Mouse (Mus musculus): ENCODE measurements around the gene Srrm4. TPM values are rescaled to one million over a fixed set of nuclear protein-coding genes. Genes with fewer than 3 reads are reported as not detected.

Gene Srrm4
- polyA plus RNA-seq, 1 experiment from 2014 or later: 0.27 TPM

DNA sequence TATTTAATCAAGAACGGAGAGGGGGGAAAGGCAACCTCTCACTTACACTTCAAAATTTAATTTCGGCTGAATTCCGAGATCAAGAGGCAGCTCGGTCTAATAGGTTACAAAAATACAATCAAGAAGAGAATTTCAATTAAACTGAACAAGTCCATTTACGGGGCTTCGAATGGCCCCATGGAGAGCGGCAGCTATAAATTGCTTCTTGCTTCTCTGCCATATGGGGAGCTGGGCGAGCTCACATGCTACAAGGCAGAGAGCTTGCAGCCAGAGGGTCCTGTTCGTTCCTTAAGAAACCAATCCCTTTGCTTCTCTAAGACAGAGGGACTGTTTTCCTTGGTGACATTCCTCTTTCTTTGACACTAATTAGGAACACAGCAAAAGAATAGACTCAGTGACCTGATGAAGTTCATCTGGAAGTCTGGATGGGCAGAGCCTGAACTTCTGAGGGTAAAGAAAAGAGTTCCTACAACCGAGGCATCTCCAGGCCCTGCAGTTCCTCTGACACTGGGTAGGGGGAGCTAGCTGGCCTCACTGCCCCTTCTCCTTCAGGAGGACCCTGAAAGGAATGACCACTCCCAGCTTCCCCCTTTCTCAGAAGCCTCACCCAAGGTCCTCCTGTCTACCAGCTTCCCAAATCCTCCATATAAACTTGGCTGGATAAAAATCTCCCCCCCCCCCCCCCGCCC is 130.1 kb downstream of the Srrm4 start:
- DNase-seq (ENCODE audit: low spot score) (peak; percentile 16), ATAC-seq (no peak)
- Histone ChIP-seq H3K27me3 (replicated peaks; ENCODE audit: insufficient read depth, low read length) (no peaks in the 10 kb centered on the region), H3K4me1 (ENCODE audit: insufficient read depth, low read depth, low read length) (no peaks in the 10 kb centered on the region), H3K9me3 (ENCODE audit: low read length) (peaks cover 4% of the 10 kb centered on the region; the same call in 1 of the 2 replicates), H3K4me3 (ENCODE audit: low read depth, low read length) (no peak overlapping the region), H3K36me3 (ENCODE audit: insufficient read depth, low read length) (no peaks in the 10 kb centered on the region), H3K4me2 (replicated peaks; ENCODE audit: low read depth, low read length) (no peak overlapping the region), H3K9ac (replicated peaks; ENCODE audit: low read depth) (no peak overlapping the region), H3K27ac (ENCODE audit: low read length) (no peak overlapping the region)
- no peak for TF ChIP-seq EP300 (IDR thresholded peaks at IDR 0.05)
- TF ChIP-seq CTCF (IDR thresholded peaks at IDR 0.05): peak; percentile 60
- WGBS: 66% methylated on average over 11 of the region's 11 CpGs

DNA sequence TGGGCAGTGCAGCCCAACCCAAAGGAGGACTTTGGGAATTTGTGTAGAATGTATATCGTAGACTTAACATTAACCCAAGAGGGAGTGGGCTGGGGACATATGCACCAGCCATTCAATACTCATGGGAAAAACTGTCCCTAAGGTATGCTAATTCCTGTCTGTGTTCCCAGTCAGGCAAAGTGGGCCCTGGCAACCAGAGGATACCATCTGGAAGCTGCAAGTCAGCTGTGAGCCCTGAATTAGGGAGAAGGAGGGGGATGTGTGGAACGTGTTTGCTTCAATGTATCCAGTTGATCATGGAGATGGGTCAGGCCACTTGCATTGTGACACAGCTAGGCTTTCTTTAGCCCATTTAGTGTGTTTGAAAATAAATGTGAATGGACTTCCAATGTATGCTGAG is 131.6 kb downstream of the Srrm4 start:
- no peaks in the 10 kb centered on the region for H3K27me3 ChIP-seq (replicated peaks; ENCODE audit: insufficient read depth, low read length)
- no peak for DNase-seq (ENCODE audit: low spot score)
- H3K4me1 ChIP-seq (ENCODE audit: insufficient read depth, low read depth, low read length): no peaks in the 10 kb centered on the region
- no peak overlapping the region for H3K4me2 ChIP-seq (replicated peaks; ENCODE audit: low read depth, low read length)
- TF ChIP-seq EP300 (IDR thresholded peaks at IDR 0.05): no peak
- no peak for TF ChIP-seq CTCF (IDR thresholded peaks at IDR 0.05)
- H3K4me3 ChIP-seq (ENCODE audit: low read depth, low read length): no peak overlapping the region
- H3K9me3 ChIP-seq (ENCODE audit: low read length): no peaks in the 10 kb centered on the region
- H3K27ac ChIP-seq (ENCODE audit: low read length): no peak overlapping the region
- no peak overlapping the region for H3K9ac ChIP-seq (replicated peaks; ENCODE audit: low read depth)
- ATAC-seq: no peak
- WGBS: 73% methylated on average over 2 of the region's 2 CpGs
- no peaks in the 10 kb centered on the region for H3K36me3 ChIP-seq (ENCODE audit: insufficient read depth, low read length)

DNA sequence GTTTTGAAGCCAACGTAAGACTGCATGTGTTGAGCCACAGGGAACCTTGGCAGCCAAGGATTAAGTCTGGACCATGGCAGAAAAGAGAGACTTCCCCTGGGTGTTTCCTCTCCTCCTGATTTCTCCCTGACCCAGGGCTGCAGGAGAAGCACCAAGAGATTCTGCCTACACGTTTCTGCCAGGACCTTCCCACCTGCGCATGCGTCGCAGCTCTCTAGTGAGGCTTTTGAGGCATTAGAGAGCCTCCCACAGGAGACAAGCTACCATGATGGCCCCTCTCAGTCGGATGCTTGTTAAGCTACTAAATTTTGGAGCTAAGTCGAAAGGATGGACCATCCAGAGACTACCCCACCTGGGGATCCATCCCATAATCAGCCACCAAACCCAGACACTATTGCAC is 133.8 kb downstream of the Srrm4 start:
- TF ChIP-seq CTCF (IDR thresholded peaks at IDR 0.05) (no peak), EP300 (IDR thresholded peaks at IDR 0.05) (no peak)
- no peak overlapping the region for H3K4me3 ChIP-seq (ENCODE audit: low read depth, low read length)
- WGBS: 84% methylated on average over 7 of the region's 7 CpGs
- H3K27me3 ChIP-seq (replicated peaks; ENCODE audit: insufficient read depth, low read length): no peaks in the 10 kb centered on the region
- no peaks in the 10 kb centered on the region for H3K4me1 ChIP-seq (ENCODE audit: insufficient read depth, low read depth, low read length)
- no peaks in the 10 kb centered on the region for H3K36me3 ChIP-seq (ENCODE audit: insufficient read depth, low read length)
- no peak overlapping the region for H3K27ac ChIP-seq (ENCODE audit: low read length)
- H3K4me2 ChIP-seq (replicated peaks; ENCODE audit: low read depth, low read length): no peak overlapping the region
- DNase-seq (ENCODE audit: low spot score): no peak
- H3K9ac ChIP-seq (replicated peaks; ENCODE audit: low read depth): no peak overlapping the region
- no peak for ATAC-seq
- no peaks in the 10 kb centered on the region for H3K9me3 ChIP-seq (ENCODE audit: low read length)

DNA sequence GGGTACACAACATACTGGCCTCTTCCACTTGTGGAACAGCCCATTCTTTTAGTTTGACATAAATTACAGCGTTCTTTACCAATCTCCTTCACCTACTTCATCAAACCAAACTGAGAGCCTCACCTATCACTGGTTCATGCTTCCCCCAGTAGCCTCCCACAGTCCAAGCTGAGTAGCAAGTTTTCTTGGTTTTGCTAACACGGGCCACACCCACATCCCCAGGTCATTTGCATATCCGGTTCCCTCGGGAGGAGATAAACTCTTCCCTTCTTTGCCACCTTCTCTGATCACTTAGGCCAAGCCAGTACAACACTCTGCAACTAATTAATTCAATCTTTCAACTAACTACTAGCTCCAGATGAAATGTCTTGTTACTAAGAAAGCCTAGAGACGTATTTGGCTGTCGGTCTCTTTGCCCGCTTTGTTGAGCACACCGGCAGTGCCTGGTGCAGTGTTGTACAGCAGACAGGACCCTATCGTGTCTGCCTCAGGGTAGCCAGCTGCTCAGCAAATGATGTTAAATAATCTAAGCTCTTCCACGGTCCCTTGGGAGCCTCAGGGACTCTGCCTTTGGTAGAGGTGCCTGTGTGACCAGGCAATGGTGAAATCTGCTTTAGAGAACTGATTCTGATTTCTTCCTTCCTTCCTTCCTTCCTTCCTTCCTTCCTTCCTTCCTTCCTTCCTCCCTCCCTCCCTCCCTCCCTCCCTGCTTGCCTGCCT is 134.7 kb downstream of the Srrm4 start:
- H3K9ac ChIP-seq (replicated peaks; ENCODE audit: low read depth): no peak overlapping the region
- no peaks in the 10 kb centered on the region for H3K9me3 ChIP-seq (ENCODE audit: low read length)
- no peaks in the 10 kb centered on the region for H3K27me3 ChIP-seq (replicated peaks; ENCODE audit: insufficient read depth, low read length)
- no peaks in the 10 kb centered on the region for H3K4me1 ChIP-seq (ENCODE audit: insufficient read depth, low read depth, low read length)
- WGBS: 34% methylated on average over 10 of the region's 10 CpGs
- ATAC-seq (no peak), DNase-seq (ENCODE audit: low spot score) (no peak)
- no peaks in the 10 kb centered on the region for H3K36me3 ChIP-seq (ENCODE audit: insufficient read depth, low read length)
- no peak overlapping the region for H3K27ac ChIP-seq (ENCODE audit: low read length)
- TF ChIP-seq CTCF (IDR thresholded peaks at IDR 0.05) (no peak), EP300 (IDR thresholded peaks at IDR 0.05) (no peak)
- no peak overlapping the region for H3K4me3 ChIP-seq (ENCODE audit: low read depth, low read length)
- H3K4me2 ChIP-seq (replicated peaks; ENCODE audit: low read depth, low read length): no peak overlapping the region; the same call in 1 of the 2 replicates

DNA sequence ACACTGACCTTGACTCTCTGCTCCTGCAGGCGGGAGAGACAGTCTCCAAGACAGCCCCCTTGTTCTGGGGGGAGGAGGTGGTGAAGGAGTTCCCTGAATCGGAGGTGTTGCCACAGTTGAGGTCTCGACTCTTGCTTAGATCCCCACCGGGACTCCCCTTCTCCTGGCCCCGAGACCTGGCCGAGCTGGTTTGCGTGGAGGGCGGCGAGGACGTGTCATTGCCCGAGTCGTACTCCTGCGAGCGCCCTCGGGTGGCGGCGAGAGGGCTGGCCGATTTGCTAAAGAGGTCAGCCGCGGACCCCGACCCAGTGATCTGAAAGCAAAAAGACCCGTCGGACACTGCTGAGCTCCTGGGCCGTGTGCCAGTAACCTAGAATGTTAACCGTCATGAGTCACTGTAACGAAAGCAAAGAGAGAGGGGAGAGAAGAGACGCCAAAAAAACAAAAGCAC is 138.2 kb downstream of the Srrm4 start:
- Histone ChIP-seq H3K4me3 (ENCODE audit: low read depth, low read length) (peak overlapping the region; percentile 35), H3K27ac (ENCODE audit: low read length) (no peak overlapping the region), H3K4me2 (replicated peaks; ENCODE audit: low read depth, low read length) (peak overlapping the region; percentile 66), H3K4me1 (ENCODE audit: insufficient read depth, low read depth, low read length) (no peaks in the 10 kb centered on the region), H3K9ac (replicated peaks; ENCODE audit: low read depth) (peak overlapping the region; percentile 43), H3K36me3 (ENCODE audit: insufficient read depth, low read length) (no peaks in the 10 kb centered on the region), H3K9me3 (ENCODE audit: low read length) (no peaks in the 10 kb centered on the region), H3K27me3 (replicated peaks; ENCODE audit: insufficient read depth, low read length) (no peaks in the 10 kb centered on the region)
- TF ChIP-seq EP300 (IDR thresholded peaks at IDR 0.05) (no peak), CTCF (IDR thresholded peaks at IDR 0.05) (peak; percentile 82)
- ATAC-seq: peak; percentile 50
- 2% methylated on average over 27 of the region's 27 CpGs for WGBS
- peak; percentile 86 for DNase-seq (ENCODE audit: low spot score)

DNA sequence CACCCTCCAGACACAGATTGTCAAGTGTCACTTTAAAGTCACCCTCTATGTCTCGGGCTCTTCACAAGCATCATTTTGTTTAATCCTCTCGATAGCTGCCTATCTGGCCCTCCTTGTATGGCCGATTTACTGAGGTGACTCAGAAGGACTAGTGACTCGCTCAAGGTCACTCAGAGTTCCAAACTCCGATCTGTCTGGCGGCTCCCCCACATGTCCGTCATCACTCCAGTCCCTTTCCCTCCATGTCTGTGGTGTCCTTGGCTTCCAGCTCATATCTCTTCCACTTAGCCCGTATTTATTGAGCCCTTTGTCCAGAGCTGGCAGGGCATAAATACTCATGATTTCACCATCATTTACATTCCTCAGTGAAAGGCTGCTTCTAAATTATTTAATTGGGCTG is 140.7 kb downstream of the Srrm4 start:
- 59% methylated on average over 8 of the region's 8 CpGs for WGBS
- H3K9ac ChIP-seq (replicated peaks; ENCODE audit: low read depth): no peak overlapping the region
- DNase-seq (ENCODE audit: low spot score) (no peak), ATAC-seq (no peak)
- no peak for TF ChIP-seq CTCF (IDR thresholded peaks at IDR 0.05)
- TF ChIP-seq EP300 (IDR thresholded peaks at IDR 0.05): no peak
- H3K9me3 ChIP-seq (ENCODE audit: low read length): no peaks in the 10 kb centered on the region
- no peak overlapping the region for H3K4me3 ChIP-seq (ENCODE audit: low read depth, low read length)
- no peaks in the 10 kb centered on the region for H3K27me3 ChIP-seq (replicated peaks; ENCODE audit: insufficient read depth, low read length)
- H3K36me3 ChIP-seq (ENCODE audit: insufficient read depth, low read length): no peaks in the 10 kb centered on the region
- no peak overlapping the region for H3K27ac ChIP-seq (ENCODE audit: low read length)
- no peak overlapping the region for H3K4me2 ChIP-seq (replicated peaks; ENCODE audit: low read depth, low read length)
- H3K4me1 ChIP-seq (ENCODE audit: insufficient read depth, low read depth, low read length): no peaks in the 10 kb centered on the region

All from lung, postnatal 0 days (tissue).